Mouse (Mus musculus) bone marrow macrophage, adult 2 months (primary cell): Measurements from ENCODE around the gene Arfgap1.

Experiments used
- CTCF ChIP-seq: IDR thresholded peaks from 2 replicates; pipeline ENCODE4 v1.5.1; 2012; ENCODE audit warnings: low read depth, mild to moderate bottlenecking, low read length, moderate library complexity
- POLR2A ChIP-seq: IDR thresholded peaks from 2 replicates; pipeline ENCODE4 v1.6.1; 2012; ENCODE audit warnings: mild to moderate bottlenecking, low read depth, low read length, borderline replicate concordance

DNA sequence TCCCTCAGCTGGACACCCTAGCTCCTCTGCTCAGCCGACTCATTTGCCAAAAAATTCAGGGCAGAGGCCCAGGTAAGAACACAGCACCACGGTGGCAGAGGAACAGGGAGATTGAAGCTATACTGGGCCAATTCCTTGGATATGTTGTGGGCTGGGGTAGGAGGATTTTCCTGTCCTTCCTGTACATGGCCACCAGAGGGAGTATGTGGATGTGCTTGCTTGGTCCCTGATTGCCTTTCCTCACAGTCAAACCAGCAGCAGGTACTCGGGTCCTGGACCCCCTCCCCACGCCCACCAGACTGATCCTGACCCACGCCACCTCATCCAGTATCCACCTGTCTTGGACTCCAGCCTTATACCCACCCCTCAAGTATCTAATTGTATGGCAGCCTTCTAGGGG lies 29.4 kb downstream of the Arfgap1 start:
- TF ChIP-seq POLR2A = no peak
- peak; percentile 58 for TF ChIP-seq CTCF
